Mouse (Mus musculus): ENCODE data around the gene Stau1. TPM values are rescaled to one million over a fixed set of nuclear protein-coding genes. Genes with fewer than 3 reads are reported as not detected.

Gene Stau1
- total and polyA plus RNA-seq, 3 experiments, result 14.3 to 48.1 TPM; not detected in 1

DNA sequence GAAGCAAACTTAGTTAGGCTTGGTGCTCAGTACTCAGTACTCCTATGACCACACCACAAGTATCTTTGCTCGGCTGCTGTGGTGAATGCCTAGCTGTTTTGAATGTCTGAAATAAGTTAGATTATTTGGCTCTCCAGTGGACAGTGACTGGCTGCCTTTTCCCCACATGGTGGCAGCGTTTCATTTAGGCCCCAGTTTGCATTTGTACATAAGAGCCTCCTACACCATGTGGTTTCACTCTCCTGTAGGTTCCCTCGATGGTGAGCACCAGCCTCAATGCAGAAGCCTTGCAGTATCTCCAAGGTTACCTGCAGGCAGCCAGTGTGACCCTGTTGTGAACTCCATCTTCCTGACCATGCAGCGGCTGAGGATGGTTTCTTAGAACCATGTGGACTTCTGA lies 50.6 kb downstream of the Stau1 start (continued):
- no peak for TF ChIP-seq ELF1 (IDR thresholded peaks at IDR 0.05; ENCODE audit: low read depth, low read length)
- no peak for TF ChIP-seq ETS1 (IDR thresholded peaks at IDR 0.05; ENCODE audit: low read depth, low read length)
- peak; percentile 66 for TF ChIP-seq SMC3 (IDR thresholded peaks at IDR 0.05; ENCODE audit: low read depth, low read length)
- no peak for TF ChIP-seq UBTF (IDR thresholded peaks at IDR 0.05; ENCODE audit: borderline replicate concordance, insufficient read depth, low read depth, low read length)
- TF ChIP-seq MXI1 (IDR thresholded peaks at IDR 0.05; ENCODE audit: low read depth, low read length), result no peak; the same call in 1 of the 2 replicates
- no peak for TF ChIP-seq TCF12 (IDR thresholded peaks at IDR 0.05; ENCODE audit: low read depth, low read length)
- no peak for TF ChIP-seq MYC (IDR thresholded peaks at IDR 0.05; ENCODE audit: low read depth, low read length)
- 0 out of 2 replicates have a peak, but pooled peaks have one; percentile 21 for TF ChIP-seq TBP (IDR thresholded peaks at IDR 0.05; ENCODE audit: low read depth, low read length)
- TF ChIP-seq USF1 (IDR thresholded peaks at IDR 0.05; ENCODE audit: low read depth, low read length), result no peak

DNA sequence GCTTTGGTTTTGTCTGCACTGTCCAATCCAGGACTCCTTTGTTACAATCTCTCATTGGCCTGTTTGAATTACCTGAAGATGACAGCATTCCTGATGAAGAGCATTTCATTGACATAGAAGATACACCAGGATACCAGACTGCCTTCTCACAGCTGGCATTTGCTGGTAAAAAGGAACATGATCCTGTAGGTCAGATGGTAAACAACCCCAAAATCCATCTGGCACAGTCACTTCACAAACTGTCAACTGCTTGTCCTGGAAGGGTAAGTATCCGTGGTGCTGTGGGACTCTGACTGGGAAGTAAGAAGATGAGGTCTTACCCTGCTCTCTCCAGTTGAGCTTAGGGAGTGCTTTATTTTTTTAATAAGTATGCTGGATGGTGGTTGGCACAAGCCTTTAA lies 51.8 kb downstream of the Stau1 start:
- no peaks in the 10 kb centered on the region for H3K79me2 ChIP-seq (ENCODE audit: control insufficient read depth, insufficient read depth, low read length, poor library complexity)
- no peak for DNase-seq (ENCODE audit: low read depth, low spot score)
- H3K9ac ChIP-seq (ENCODE audit: control insufficient read depth, low read depth, low read length, poor library complexity, severe bottlenecking), result no peak overlapping the region
- H3K4me3 ChIP-seq (ENCODE audit: control insufficient read depth in 1 of 2, insufficient read depth in 1 of 2, low read depth in 2 of 2, low read length in 2 of 2), result no peak overlapping the region
- no peak for TF ChIP-seq ZMIZ1 (IDR thresholded peaks at IDR 0.05; ENCODE audit: low read depth, low read length)
- TF ChIP-seq UBTF (IDR thresholded peaks at IDR 0.05; ENCODE audit: borderline replicate concordance, insufficient read depth, low read depth, low read length), result no peak
- no peak for TF ChIP-seq TBP (IDR thresholded peaks at IDR 0.05; ENCODE audit: low read depth, low read length)
- no peak for TF ChIP-seq NRF1 (IDR thresholded peaks at IDR 0.05; ENCODE audit: insufficient read depth, low read depth, low read length, poor library complexity, severe bottlenecking)
- no peak for TF ChIP-seq ZC3H11A (IDR thresholded peaks at IDR 0.05; ENCODE audit: low read depth, low read length)
- TF ChIP-seq CHD1 (IDR thresholded peaks at IDR 0.05; ENCODE audit: low read depth, low read length), result no peak
- no peak for TF ChIP-seq POLR2AphosphoS2 (IDR thresholded peaks at IDR 0.05; ENCODE audit: low read length)
- TF ChIP-seq MAFK (IDR thresholded peaks at IDR 0.05; ENCODE audit: borderline replicate concordance, low read depth, low read length), result no peak
- TF ChIP-seq ZNF384 (IDR thresholded peaks at IDR 0.05; ENCODE audit: low read depth, low read length), result no peak
- TF ChIP-seq E2F4 (IDR thresholded peaks at IDR 0.05; ENCODE audit: borderline replicate concordance, low read depth, low read length), result no peak
- no peak for TF ChIP-seq MYB (IDR thresholded peaks at IDR 0.05; ENCODE audit: low read depth, low read length)
- no peak for TF ChIP-seq RAD21 (IDR thresholded peaks at IDR 0.05; ENCODE audit: low read depth, low read length)
- TF ChIP-seq CTCF (IDR thresholded peaks at IDR 0.05 in 2 of 3, conservative IDR thresholded peaks at IDR 0.05 in 1 of 3; ENCODE audit: control insufficient read depth in 1 of 3, insufficient read depth in 1 of 3, low read depth in 2 of 3, low read length in 3 of 3, poor library complexity in 1 of 3, severe bottlenecking in 1 of 3), result no peak
- no peak for TF ChIP-seq JUND (IDR thresholded peaks at IDR 0.05; ENCODE audit: low read depth, low read length)
- TF ChIP-seq RCOR1 (IDR thresholded peaks at IDR 0.05; ENCODE audit: low read depth, low read length), result no peak
- no peak for TF ChIP-seq USF1 (IDR thresholded peaks at IDR 0.05; ENCODE audit: low read depth, low read length)
- TF ChIP-seq NELFE (IDR thresholded peaks at IDR 0.05; ENCODE audit: low read depth, low read length), result no peak
- no peak for TF ChIP-seq MYC (IDR thresholded peaks at IDR 0.05; ENCODE audit: low read depth, low read length)
- no peak for TF ChIP-seq MEF2A (IDR thresholded peaks at IDR 0.05; ENCODE audit: extremely low read depth, insufficient replicate concordance, low read depth, low read length, poor library complexity, severe bottlenecking)
- no peak for TF ChIP-seq CHD2 (IDR thresholded peaks at IDR 0.05; ENCODE audit: low read length)
- H3K27ac ChIP-seq (ENCODE audit: control insufficient read depth, low read depth, low read length), result no peak overlapping the region
- H3K4me1 ChIP-seq (ENCODE audit: control insufficient read depth in 1 of 2, insufficient read depth in 2 of 2, low read length in 2 of 2), result no peaks in the 10 kb centered on the region
- no peaks in the 10 kb centered on the region for H3K9me3 ChIP-seq (replicated peaks; ENCODE audit: insufficient read depth, low read length)
- peaks cover 0 to 36% of the 10 kb centered on the region in 2 experiments; a peak in 2 of 4 replicates for H3K36me3 ChIP-seq (ENCODE audit: control insufficient read depth in 1 of 2, insufficient read depth in 2 of 2, low read length in 2 of 2)
- H3K27me3 ChIP-seq (ENCODE audit: control insufficient read depth in 1 of 2, insufficient read depth in 2 of 2, low read length in 2 of 2), result no peaks in the 10 kb centered on the region

Data from MEL (cell line).